Mouse (Mus musculus): ENCODE measurements around the gene Xrcc4.

DNA sequence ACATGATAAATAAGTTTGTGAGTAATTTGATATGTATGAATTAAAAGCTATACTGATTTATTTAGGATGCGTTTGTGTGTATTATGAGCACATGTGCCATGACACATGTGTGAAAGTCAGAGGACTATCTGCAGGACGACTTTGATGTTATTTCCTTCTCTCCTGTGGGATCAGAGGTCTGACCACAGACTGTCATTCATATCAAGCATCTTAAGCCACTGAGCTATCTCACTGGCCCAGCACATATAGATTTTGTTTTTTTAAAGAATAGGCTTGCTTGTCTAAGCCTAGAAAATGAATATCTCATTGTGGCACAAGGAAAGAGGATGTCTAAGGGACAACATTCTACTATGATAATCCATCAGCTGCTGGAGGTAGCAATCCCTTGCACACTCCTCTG is 183.3 kb downstream of the Xrcc4 start:
- TF ChIP-seq POLR2A (IDR thresholded peaks at IDR 0.05; ENCODE audit: insufficient read depth, low read length) (no peak), CTCF (IDR thresholded peaks at IDR 0.05; ENCODE audit: low read depth, low read length) (no peak), EP300 (IDR thresholded peaks at IDR 0.05; ENCODE audit: insufficient read depth, low read depth, low read length) (no peak)
